Mouse (Mus musculus) heart, postnatal 0 days (tissue): ENCODE measurements at regions not wholly inside any gene's neighbourhood (a gene's known extent, or its start where the extent isn't known, plus 50 kb on each side); places are given as distances from the start of the nearest gene placed in this dataset.

Source experiments
- CTCF ChIP-seq: IDR thresholded peaks from 2 replicates; pipeline ENCODE4 v1.5.1; 2016; ENCODE audit warnings: antibody characterized with exemption, control low read depth, low read depth
- EP300 ChIP-seq: IDR thresholded peaks from 2 replicates; pipeline ENCODE4 v1.6.1; 2016; ENCODE audit warnings: antibody characterized with exemption, low read depth

DNA sequence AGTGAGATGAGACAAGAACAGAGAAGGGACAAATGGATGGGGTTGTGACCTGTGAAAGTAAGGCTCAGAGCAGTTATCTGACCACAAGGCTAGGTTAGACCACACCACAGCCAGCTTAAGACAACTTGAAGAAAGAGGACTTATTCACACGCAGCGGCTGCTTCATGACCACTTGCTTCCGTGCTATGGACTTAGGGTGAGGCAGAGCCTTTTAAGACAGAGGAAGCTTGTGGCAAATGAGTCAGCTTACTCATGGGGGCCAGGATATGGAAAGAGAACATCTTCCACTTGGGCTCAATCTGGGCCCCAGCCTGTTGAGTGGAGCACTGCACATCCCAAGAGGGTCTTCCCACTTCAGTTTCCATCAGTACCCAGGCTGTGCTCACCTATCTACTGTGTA lies 267.4 kb downstream of the Irs2 start:
- TF ChIP-seq CTCF (no peak), EP300 (no peak)
